Mouse (Mus musculus): ENCODE data around the gene Plod3. TPM values are rescaled to one million over a fixed set of nuclear protein-coding genes. Genes with fewer than 3 reads are reported as not detected.

Gene Plod3
- polyA plus RNA-seq, 1 experiment = 1.8 TPM

GRCm38 (mm10) chr5:136961983-136962461 lies 24.8 kb upstream of the Plod3 start:
- TF ChIP-seq TAL1 (IDR thresholded peaks at IDR 0.05; ENCODE audit: low read length) (no peak), GATA1 (IDR thresholded peaks at IDR 0.05; ENCODE audit: low read length) (no peak)
- Histone ChIP-seq H3K36me3 (ENCODE audit: control insufficient read depth) (peaks cover 51% of the 10 kb centered on the region), H3K4me3 (replicated peaks) (peak overlapping the region; percentile 66), H3K4me1 (ENCODE audit: control insufficient read depth) (peaks cover 69% of the 10 kb centered on the region), H3K9me3 (ENCODE audit: control insufficient read depth, low read length) (peaks cover 7% of the 10 kb centered on the region; the same call in 1 of the 2 replicates), H3K27me3 (ENCODE audit: control insufficient read depth) (no peaks in the 10 kb centered on the region)

- no peak for TF ChIP-seq GATA1 (IDR thresholded peaks at IDR 0.05; ENCODE audit: low read length)
- no peaks in the 10 kb centered on the region for H3K27me3 ChIP-seq (ENCODE audit: control insufficient read depth)
- H3K4me1 ChIP-seq (ENCODE audit: control insufficient read depth) = peaks cover 71% of the 10 kb centered on the region
- peaks cover 56% of the 10 kb centered on the region for H3K36me3 ChIP-seq (ENCODE audit: control insufficient read depth)
- H3K9me3 ChIP-seq (ENCODE audit: control insufficient read depth, low read length) = peaks cover 7% of the 10 kb centered on the region; the same call in 1 of the 2 replicates
- H3K4me3 ChIP-seq (replicated peaks) = peak overlapping the region; percentile 66
Measured at GRCm38 (mm10) chr5:136962501-136962900, 24.3 kb upstream of the Plod3 start.

GRCm38 (mm10) chr5:136962966-136963540 lies 23.8 kb upstream of the Plod3 start:
- Histone ChIP-seq H3K9me3 (ENCODE audit: control insufficient read depth, low read length) (peaks cover 7% of the 10 kb centered on the region; the same call in 1 of the 2 replicates), H3K4me3 (replicated peaks) (peak overlapping the region; percentile 66), H3K4me1 (ENCODE audit: control insufficient read depth) (peaks cover 77% of the 10 kb centered on the region), H3K27me3 (ENCODE audit: control insufficient read depth) (no peaks in the 10 kb centered on the region), H3K36me3 (ENCODE audit: control insufficient read depth) (peaks cover 62% of the 10 kb centered on the region)
- TF ChIP-seq GATA1 (IDR thresholded peaks at IDR 0.05; ENCODE audit: low read length) (no peak), TAL1 (IDR thresholded peaks at IDR 0.05; ENCODE audit: low read length) (no peak)

GRCm38 (mm10) chr5:136965210-136965609 lies 21.6 kb upstream of the Plod3 start:
- Histone ChIP-seq H3K4me3 (replicated peaks) (peak overlapping the region; percentile 48), H3K27me3 (ENCODE audit: control insufficient read depth) (no peaks in the 10 kb centered on the region), H3K4me1 (ENCODE audit: control insufficient read depth) (peaks cover 76% of the 10 kb centered on the region), H3K9me3 (ENCODE audit: control insufficient read depth, low read length) (peaks cover 7% of the 10 kb centered on the region; the same call in 1 of the 2 replicates), H3K36me3 (ENCODE audit: control insufficient read depth) (peaks cover 72% of the 10 kb centered on the region)
- TF ChIP-seq GATA1 (IDR thresholded peaks at IDR 0.05; ENCODE audit: low read length) = peak; percentile 92
- TF ChIP-seq TAL1 (IDR thresholded peaks at IDR 0.05; ENCODE audit: low read length) = peak; percentile 81

- TF ChIP-seq TAL1 (IDR thresholded peaks at IDR 0.05; ENCODE audit: low read length) = no peak
- TF ChIP-seq GATA1 (IDR thresholded peaks at IDR 0.05; ENCODE audit: low read length) = no peak
- Histone ChIP-seq H3K4me3 (replicated peaks) (peak overlapping the region; percentile 48), H3K9me3 (ENCODE audit: control insufficient read depth, low read length) (peaks cover 7% of the 10 kb centered on the region; the same call in 1 of the 2 replicates), H3K36me3 (ENCODE audit: control insufficient read depth) (peaks cover 70% of the 10 kb centered on the region), H3K27me3 (ENCODE audit: control insufficient read depth) (no peaks in the 10 kb centered on the region), H3K4me1 (ENCODE audit: control insufficient read depth) (peaks cover 78% of the 10 kb centered on the region)
Measured at GRCm38 (mm10) chr5:136965686-136966085, 21.1 kb upstream of the Plod3 start.

DNA sequence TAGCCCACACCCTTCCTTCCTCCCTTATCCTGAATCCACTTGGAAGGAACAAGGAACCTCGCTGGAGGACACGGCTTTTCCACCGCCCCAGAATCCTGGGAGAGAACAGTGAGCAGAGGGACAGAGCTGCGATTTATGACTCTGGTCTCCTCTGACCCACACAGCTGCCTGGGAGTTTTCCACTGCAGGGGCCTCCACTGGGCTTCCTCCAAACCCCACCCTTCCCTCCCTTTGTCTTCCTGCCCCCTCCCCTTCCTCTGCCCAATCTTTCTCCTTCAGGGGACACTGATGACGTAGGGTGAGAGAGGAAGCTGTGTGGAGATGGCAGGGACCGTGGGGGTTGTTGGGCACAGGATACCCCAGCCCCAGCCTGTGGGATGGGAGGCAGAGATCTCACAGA lies 20.5 kb upstream of the Plod3 start, which contains the start of gene Cldn15:
Cldn15 (plus strand) TSS at position 286 of the 400 bp plus-strand sequence.
- peak within 1 kb of the TSS; percentile 48 for H3K4me3 ChIP-seq (replicated peaks)
- H3K27me3 ChIP-seq (ENCODE audit: control insufficient read depth) = no peaks in the 10 kb centered on the region
- peaks cover 67% of the 10 kb centered on the region for H3K36me3 ChIP-seq (ENCODE audit: control insufficient read depth)
- H3K4me1 ChIP-seq (ENCODE audit: control insufficient read depth) = peaks cover 73% of the 10 kb centered on the region
- TF ChIP-seq TAL1 (IDR thresholded peaks at IDR 0.05; ENCODE audit: low read length) = no peak
- TF ChIP-seq GATA1 (IDR thresholded peaks at IDR 0.05; ENCODE audit: low read length) = no peak
- peaks cover 7% of the 10 kb centered on the region; the same call in 1 of the 2 replicates for H3K9me3 ChIP-seq (ENCODE audit: control insufficient read depth, low read length)

DNA sequence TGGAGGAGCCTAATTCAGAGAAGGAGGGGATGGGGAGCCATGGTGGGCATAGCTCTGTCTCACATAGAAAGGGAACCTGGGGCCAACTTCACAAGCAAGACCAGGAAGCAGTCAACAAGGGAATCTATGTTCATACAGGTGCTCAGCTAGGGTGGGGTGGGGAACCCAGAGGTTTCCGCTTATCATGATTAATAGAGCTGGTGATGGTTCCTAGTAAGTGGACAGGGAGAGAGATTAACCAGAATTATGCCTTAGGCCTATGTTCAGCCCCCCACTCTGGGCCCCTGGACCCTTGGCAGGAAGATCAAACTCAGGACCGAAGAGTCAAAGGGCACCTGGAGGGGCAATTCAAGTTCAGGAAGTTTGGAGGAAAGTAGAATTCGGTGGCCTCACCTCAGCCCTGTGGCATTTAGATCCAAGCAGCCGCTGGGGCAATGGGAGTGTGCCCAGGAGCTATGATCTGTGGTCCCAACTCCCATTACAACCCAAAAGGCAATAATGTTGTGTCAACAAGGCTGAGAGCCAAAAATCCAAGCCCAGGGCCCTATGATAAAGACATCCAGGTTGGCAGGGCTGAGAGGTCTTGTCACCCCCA lies 19.9 kb upstream of the Plod3 start:
- no peak for TF ChIP-seq TAL1 (IDR thresholded peaks at IDR 0.05; ENCODE audit: low read length)
- TF ChIP-seq GATA1 (IDR thresholded peaks at IDR 0.05; ENCODE audit: low read length) = no peak
- no peaks in the 10 kb centered on the region for H3K27me3 ChIP-seq (ENCODE audit: control insufficient read depth)
- H3K9me3 ChIP-seq (ENCODE audit: control insufficient read depth, low read length) = peaks cover 7% of the 10 kb centered on the region; the same call in 1 of the 2 replicates
- peaks cover 67% of the 10 kb centered on the region for H3K36me3 ChIP-seq (ENCODE audit: control insufficient read depth)
- H3K4me1 ChIP-seq (ENCODE audit: control insufficient read depth) = peaks cover 66% of the 10 kb centered on the region
- H3K4me3 ChIP-seq (replicated peaks) = no peak overlapping the region

DNA sequence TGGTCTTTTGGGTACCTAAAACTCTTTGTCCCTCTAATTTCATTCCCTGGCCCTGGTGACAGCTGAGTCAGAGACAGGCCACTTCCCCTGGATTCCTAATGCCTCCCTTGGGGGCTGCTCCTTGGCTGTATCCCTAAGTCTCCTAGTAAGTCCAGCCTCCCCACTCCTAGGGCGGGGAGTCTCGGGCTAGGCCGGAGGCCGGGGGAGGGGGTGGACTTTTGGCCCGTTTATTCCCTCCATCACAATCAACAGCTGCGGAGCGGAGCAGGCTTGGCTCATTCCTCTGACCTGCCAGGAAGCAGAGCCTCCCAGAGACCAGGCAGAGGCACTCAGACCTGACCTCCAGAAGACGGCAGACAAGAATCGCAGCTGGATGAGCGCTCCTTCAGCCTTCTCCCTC lies 19.2 kb upstream of the Plod3 start:
- no peaks in the 10 kb centered on the region for H3K27me3 ChIP-seq (ENCODE audit: control insufficient read depth)
- H3K4me3 ChIP-seq (replicated peaks) = no peak overlapping the region
- peaks cover 7% of the 10 kb centered on the region; the same call in 1 of the 2 replicates for H3K9me3 ChIP-seq (ENCODE audit: control insufficient read depth, low read length)
- TF ChIP-seq TAL1 (IDR thresholded peaks at IDR 0.05; ENCODE audit: low read length) = no peak
- TF ChIP-seq GATA1 (IDR thresholded peaks at IDR 0.05; ENCODE audit: low read length) = no peak
- peaks cover 67% of the 10 kb centered on the region for H3K36me3 ChIP-seq (ENCODE audit: control insufficient read depth)
- H3K4me1 ChIP-seq (ENCODE audit: control insufficient read depth) = peaks cover 64% of the 10 kb centered on the region

- H3K4me3 ChIP-seq (replicated peaks) = no peak overlapping the region
- TF ChIP-seq GATA1 (IDR thresholded peaks at IDR 0.05; ENCODE audit: low read length) (no peak), TAL1 (IDR thresholded peaks at IDR 0.05; ENCODE audit: low read length) (no peak)
- H3K9me3 ChIP-seq (ENCODE audit: control insufficient read depth, low read length) = no peaks in the 10 kb centered on the region
- peaks cover 33% of the 10 kb centered on the region for H3K4me1 ChIP-seq (ENCODE audit: control insufficient read depth)
- H3K27me3 ChIP-seq (ENCODE audit: control insufficient read depth) = peaks cover 2% of the 10 kb centered on the region; the same call in 1 of the 2 replicates
- H3K36me3 ChIP-seq (ENCODE audit: control insufficient read depth) = peaks cover 38% of the 10 kb centered on the region
Measured at GRCm38 (mm10) chr5:136970703-136971102, 16.1 kb upstream of the Plod3 start.
